Mouse (Mus musculus): ENCODE measurements around the gene Epn2. TPM values are rescaled to one million over a fixed set of nuclear protein-coding genes. Genes with fewer than 3 reads are reported as not detected.

The Epn2 gene
- polyA plus RNA-seq (2012; ENCODE audit: insufficient read depth, insufficient read length, missing spikeins) = 3.1 and 3.2 TPM in 2 replicates

- Histone ChIP-seq H3K4me3 (ENCODE audit: insufficient read depth, low read length) (peak within 1 kb of the TSS; percentile 63), H3K27ac (ENCODE audit: insufficient read depth, low read depth, low read length) (no peak within 1 kb of the TSS), H3K4me1 (ENCODE audit: control insufficient read depth, insufficient read depth, low read length) (peaks cover 8% of the 10 kb centered on the region)
- TF ChIP-seq CTCF (IDR thresholded peaks at IDR 0.05; ENCODE audit: low read depth, low read length) (no peak), POLR2A (IDR thresholded peaks at IDR 0.05; ENCODE audit: borderline replicate concordance, low read depth, low read length) (no peak)
Observed at GRCm38 (mm10) chr11:61578983-61579877, at the start of gene Epn2. Gene Epn2 (minus strand): TSS chr11:61579687.

GRCm38 (mm10) chr11:61626509-61626908 lies 47.0 kb upstream of the Epn2 start:
- Histone ChIP-seq H3K4me3 (ENCODE audit: insufficient read depth, low read length) (no peak overlapping the region), H3K27ac (ENCODE audit: insufficient read depth, low read depth, low read length) (no peak overlapping the region), H3K4me1 (ENCODE audit: control insufficient read depth, insufficient read depth, low read length) (no peaks in the 10 kb centered on the region)
- no peak for TF ChIP-seq POLR2A (IDR thresholded peaks at IDR 0.05; ENCODE audit: borderline replicate concordance, low read depth, low read length)
- no peak for TF ChIP-seq CTCF (IDR thresholded peaks at IDR 0.05; ENCODE audit: low read depth, low read length)

GRCm38 (mm10) chr11:61625136-61625535 lies 45.6 kb upstream of the Epn2 start:
- no peak overlapping the region for H3K27ac ChIP-seq (ENCODE audit: insufficient read depth, low read depth, low read length)
- no peak for TF ChIP-seq CTCF (IDR thresholded peaks at IDR 0.05; ENCODE audit: low read depth, low read length)
- TF ChIP-seq POLR2A (IDR thresholded peaks at IDR 0.05; ENCODE audit: borderline replicate concordance, low read depth, low read length) = no peak
- no peak overlapping the region for H3K4me3 ChIP-seq (ENCODE audit: insufficient read depth, low read length)
- no peaks in the 10 kb centered on the region for H3K4me1 ChIP-seq (ENCODE audit: control insufficient read depth, insufficient read depth, low read length)

GRCm38 (mm10) chr11:61620762-61621161 lies 41.3 kb upstream of the Epn2 start:
- H3K4me1 ChIP-seq (ENCODE audit: control insufficient read depth, insufficient read depth, low read length) = no peaks in the 10 kb centered on the region
- H3K27ac ChIP-seq (ENCODE audit: insufficient read depth, low read depth, low read length) = no peak overlapping the region
- H3K4me3 ChIP-seq (ENCODE audit: insufficient read depth, low read length) = no peak overlapping the region
- TF ChIP-seq CTCF (IDR thresholded peaks at IDR 0.05; ENCODE audit: low read depth, low read length) = no peak
- no peak for TF ChIP-seq POLR2A (IDR thresholded peaks at IDR 0.05; ENCODE audit: borderline replicate concordance, low read depth, low read length)

- no peak overlapping the region for H3K4me3 ChIP-seq (ENCODE audit: insufficient read depth, low read length)
- TF ChIP-seq POLR2A (IDR thresholded peaks at IDR 0.05; ENCODE audit: borderline replicate concordance, low read depth, low read length) (no peak), CTCF (IDR thresholded peaks at IDR 0.05; ENCODE audit: low read depth, low read length) (peak; percentile 42; the same call in 1 of the 2 replicates)
- no peaks in the 10 kb centered on the region for H3K4me1 ChIP-seq (ENCODE audit: control insufficient read depth, insufficient read depth, low read length)
- H3K27ac ChIP-seq (ENCODE audit: insufficient read depth, low read depth, low read length) = no peak overlapping the region
Observed at GRCm38 (mm10) chr11:61620254-61620670, 40.8 kb upstream of the Epn2 start.

- H3K27ac ChIP-seq (ENCODE audit: insufficient read depth, low read depth, low read length) = no peak overlapping the region
- TF ChIP-seq CTCF (IDR thresholded peaks at IDR 0.05; ENCODE audit: low read depth, low read length) (peak; percentile 75), POLR2A (IDR thresholded peaks at IDR 0.05; ENCODE audit: borderline replicate concordance, low read depth, low read length) (no peak)
- H3K4me1 ChIP-seq (ENCODE audit: control insufficient read depth, insufficient read depth, low read length) = no peaks in the 10 kb centered on the region
- no peak overlapping the region for H3K4me3 ChIP-seq (ENCODE audit: insufficient read depth, low read length)
Observed at GRCm38 (mm10) chr11:61619791-61620241, 40.3 kb upstream of the Epn2 start.

- TF ChIP-seq CTCF (IDR thresholded peaks at IDR 0.05; ENCODE audit: low read depth, low read length) = no peak
- no peak for TF ChIP-seq POLR2A (IDR thresholded peaks at IDR 0.05; ENCODE audit: borderline replicate concordance, low read depth, low read length)
- H3K27ac ChIP-seq (ENCODE audit: insufficient read depth, low read depth, low read length) = no peak overlapping the region
- H3K4me3 ChIP-seq (ENCODE audit: insufficient read depth, low read length) = no peak overlapping the region
- H3K4me1 ChIP-seq (ENCODE audit: control insufficient read depth, insufficient read depth, low read length) = no peaks in the 10 kb centered on the region
Observed at GRCm38 (mm10) chr11:61619356-61619755, 39.9 kb upstream of the Epn2 start.

GRCm38 (mm10) chr11:61618571-61618970 lies 39.1 kb upstream of the Epn2 start:
- H3K4me3 ChIP-seq (ENCODE audit: insufficient read depth, low read length) = no peak overlapping the region
- no peak overlapping the region for H3K27ac ChIP-seq (ENCODE audit: insufficient read depth, low read depth, low read length)
- no peaks in the 10 kb centered on the region for H3K4me1 ChIP-seq (ENCODE audit: control insufficient read depth, insufficient read depth, low read length)
- TF ChIP-seq POLR2A (IDR thresholded peaks at IDR 0.05; ENCODE audit: borderline replicate concordance, low read depth, low read length) = no peak
- no peak for TF ChIP-seq CTCF (IDR thresholded peaks at IDR 0.05; ENCODE audit: low read depth, low read length)

- no peak overlapping the region for H3K4me3 ChIP-seq (ENCODE audit: insufficient read depth, low read length)
- no peaks in the 10 kb centered on the region for H3K4me1 ChIP-seq (ENCODE audit: control insufficient read depth, insufficient read depth, low read length)
- H3K27ac ChIP-seq (ENCODE audit: insufficient read depth, low read depth, low read length) = no peak overlapping the region
- TF ChIP-seq CTCF (IDR thresholded peaks at IDR 0.05; ENCODE audit: low read depth, low read length) (no peak), POLR2A (IDR thresholded peaks at IDR 0.05; ENCODE audit: borderline replicate concordance, low read depth, low read length) (no peak)
Observed at GRCm38 (mm10) chr11:61618131-61618530, 38.6 kb upstream of the Epn2 start.

- no peak overlapping the region for H3K4me3 ChIP-seq (ENCODE audit: insufficient read depth, low read length)
Observed at GRCm38 (mm10) chr11:61617293-61617975, 37.9 kb upstream of the Epn2 start.

More at GRCm38 (mm10) chr11:61617293-61617975, 37.9 kb upstream of the Epn2 start:
- Histone ChIP-seq H3K27ac (ENCODE audit: insufficient read depth, low read depth, low read length) (no peak overlapping the region), H3K4me1 (ENCODE audit: control insufficient read depth, insufficient read depth, low read length) (no peaks in the 10 kb centered on the region)
- TF ChIP-seq POLR2A (IDR thresholded peaks at IDR 0.05; ENCODE audit: borderline replicate concordance, low read depth, low read length) = no peak
- TF ChIP-seq CTCF (IDR thresholded peaks at IDR 0.05; ENCODE audit: low read depth, low read length) = no peak

All from bone marrow macrophage, adult 2 months (primary cell).